Mouse (Mus musculus) liver, embryonic 15.5 days (tissue): Measurements from ENCODE around the gene Disp3. TPM values are rescaled to one million over a fixed set of nuclear protein-coding genes. Genes with fewer than 3 reads are reported as not detected.

Experiments
- ATAC-seq: fragments of 200-750 bp; cut with Nextera tagmentation; 2 replicates; pipeline ENCODE4 v1.8.0; 2017; ENCODE audit warnings: moderate number of reproducible peaks, mild to moderate bottlenecking, moderate library complexity; ENCODE audit not compliant: insufficient read depth
- H3K27ac ChIP-seq: fragments of 300-500 bp; sonication (generic); replicated peaks from 2 replicates; pipeline ENCODE4 v1.5.1; 2015; ENCODE audit warnings: mild to moderate bottlenecking, inconsistent platforms
- H3K27me3 ChIP-seq: fragments of 300-500 bp; sonication (generic); 2 replicates; pipeline ENCODE4 v1.6.1; 2015; ENCODE audit warnings: mild to moderate bottlenecking, inconsistent platforms
- H3K36me3 ChIP-seq: fragments of 300-500 bp; sonication (generic); replicated peaks from 2 replicates; pipeline ENCODE4 v1.6.1; 2015; ENCODE audit warnings: moderate library complexity, mild to moderate bottlenecking, inconsistent platforms
- H3K4me1 ChIP-seq: fragments of 300-500 bp; sonication (generic); replicated peaks from 2 replicates; pipeline ENCODE4 v1.6.1; 2015; ENCODE audit warnings: inconsistent platforms
- H3K4me2 ChIP-seq: fragments of 300-500 bp; sonication (generic); 2 replicates; pipeline ENCODE4 v1.6.1; 2015; ENCODE audit warnings: moderate library complexity, mild to moderate bottlenecking, inconsistent platforms
- H3K4me3 ChIP-seq: fragments of 300-500 bp; sonication (generic); replicated peaks from 2 replicates; pipeline ENCODE4 v1.5.1; 2015; ENCODE audit warnings: mild to moderate bottlenecking, inconsistent platforms
- H3K9ac ChIP-seq: fragments of 300-500 bp; sonication (generic); 2 replicates; pipeline ENCODE4 v1.6.1; 2015; ENCODE audit warnings: moderate library complexity, mild to moderate bottlenecking, inconsistent platforms
- H3K9me3 ChIP-seq: fragments of 300-500 bp; sonication (generic); replicated peaks from 2 replicates; pipeline ENCODE4 v1.6.1; 2016; ENCODE audit warnings: inconsistent platforms
- WGBS: fragments of 180-500 bp; shearing (Covaris S2); methylation state at CpG from one replicate; pipeline ENCODE4 v1.1.7; 2015; ENCODE audit warnings: mixed read lengths; ENCODE audit not compliant: insufficient replicate concordance; 5-methylcytosine and 5-hydroxymethylcytosine counted together
- polyA plus RNA-seq: library from polyadenylated mRNA; unstranded; fragments of >200 nt; fragmentation: Nextera tagmentation; extraction: Ambion mirVana; gene quantifications from 2 replicates; pipeline ENCODE4 v1.2.1, GENCODE M21; 2015

Disp3 gene
- polyA plus RNA-seq, 1 experiment from 2014 or later, result not detected

DNA sequence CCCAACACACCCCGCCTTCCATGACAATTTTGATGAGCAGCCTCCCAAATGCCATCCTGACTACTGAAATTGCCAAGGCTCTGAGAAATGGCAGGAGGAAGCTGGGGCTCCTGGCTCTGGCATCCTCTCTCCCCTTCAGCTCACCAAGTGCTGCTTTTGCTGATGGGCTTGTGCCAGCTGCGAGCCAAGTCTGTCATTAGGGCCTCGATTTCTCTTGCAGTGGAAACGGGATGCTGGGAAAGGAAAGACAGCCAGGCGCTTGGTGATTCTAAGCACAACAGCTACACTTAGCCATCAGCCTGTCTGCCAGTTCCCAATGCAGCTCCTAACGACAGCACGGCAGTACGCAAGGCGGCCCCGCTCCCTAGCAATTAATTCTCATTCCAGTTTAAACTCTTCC, 26.6 kb upstream of the Disp3 start:
- H3K4me2 ChIP-seq, result no peak overlapping the region
- H3K4me1 ChIP-seq, result no peaks in the 10 kb centered on the region
- H3K9me3 ChIP-seq, result no peaks in the 10 kb centered on the region
- no peak overlapping the region for H3K9ac ChIP-seq
- H3K27me3 ChIP-seq, result 0 out of 2 replicates have a peak, but pooled peaks cover 3% of the 10 kb centered on the region
- H3K36me3 ChIP-seq, result no peaks in the 10 kb centered on the region
- 61% methylated on average over 10 of the region's 10 CpGs for WGBS
- H3K27ac ChIP-seq, result no peak overlapping the region
- no peak for ATAC-seq
- H3K4me3 ChIP-seq, result no peak overlapping the region

DNA sequence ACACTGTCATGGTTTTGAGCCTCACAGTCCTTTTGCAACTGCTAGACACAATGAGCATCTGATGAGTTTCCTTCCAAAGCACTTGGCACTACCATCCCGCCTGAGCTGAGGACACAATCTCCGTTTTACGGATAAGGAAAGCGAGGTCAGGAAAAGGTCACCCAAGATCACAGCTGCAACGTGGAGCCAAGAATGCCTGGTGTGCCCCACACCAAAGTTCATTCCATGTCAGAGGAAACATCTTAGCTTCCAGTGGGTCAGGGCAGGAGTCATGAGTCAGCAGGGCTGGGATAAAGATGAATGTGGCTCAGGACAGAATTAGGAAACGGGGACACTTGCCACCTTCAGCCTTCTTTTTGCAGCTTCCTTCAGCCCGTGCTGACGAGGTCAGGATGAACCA, 25.8 kb upstream of the Disp3 start:
- no peak overlapping the region for H3K27ac ChIP-seq
- H3K4me2 ChIP-seq, result no peak overlapping the region
- no peak overlapping the region for H3K9ac ChIP-seq
- no peak overlapping the region for H3K4me3 ChIP-seq
- ATAC-seq, result no peak
- no peaks in the 10 kb centered on the region for H3K36me3 ChIP-seq
- no peaks in the 10 kb centered on the region for H3K9me3 ChIP-seq
- 0 out of 2 replicates have a peak, but pooled peaks cover 3% of the 10 kb centered on the region for H3K27me3 ChIP-seq
- WGBS, result 14% methylated on average over 8 of the region's 8 CpGs
- no peaks in the 10 kb centered on the region for H3K4me1 ChIP-seq

DNA sequence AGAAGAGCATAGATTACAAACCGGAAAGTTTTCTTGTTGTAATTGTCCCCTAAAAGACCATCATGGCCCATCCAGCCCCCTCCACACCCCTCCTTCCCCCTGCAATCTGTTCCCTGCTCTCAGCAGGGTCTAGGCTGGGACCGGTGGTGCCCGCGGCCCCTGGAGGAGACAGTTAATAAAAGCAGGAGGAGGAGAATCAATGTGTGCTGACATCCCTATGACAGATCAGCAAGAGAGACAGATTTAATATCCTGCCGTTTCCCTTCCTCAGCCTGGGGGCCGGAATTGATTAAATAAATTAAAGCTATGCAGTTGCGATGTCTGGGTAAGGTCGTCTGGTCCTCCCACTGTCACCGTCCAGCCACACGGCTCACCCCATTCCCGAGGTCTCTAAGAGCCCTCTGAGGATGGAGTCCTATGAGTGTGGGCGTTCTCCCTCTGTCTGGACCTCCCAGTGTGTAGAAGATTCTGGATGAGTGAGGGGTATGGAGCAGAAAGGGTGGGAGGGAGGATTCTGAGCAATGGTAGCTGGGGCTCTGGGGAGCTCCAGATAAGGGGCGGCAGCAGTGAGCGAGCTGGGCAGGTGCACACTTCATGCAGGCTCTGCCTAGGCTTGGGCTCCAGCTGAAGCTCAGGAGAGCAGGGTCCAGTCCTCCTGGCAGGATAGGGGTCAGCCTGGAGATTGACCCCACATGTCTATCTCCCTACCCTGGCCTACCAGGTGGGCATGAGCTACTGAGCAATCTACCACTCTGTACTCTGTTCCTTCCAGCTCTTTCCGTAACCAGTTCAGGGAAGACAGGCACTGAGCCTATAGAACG, 24.7 kb upstream of the Disp3 start:
- Histone ChIP-seq H3K9me3 (no peaks in the 10 kb centered on the region), H3K4me3 (no peak overlapping the region), H3K27me3 (0 out of 2 replicates have a peak, but pooled peaks cover 3% of the 10 kb centered on the region), H3K36me3 (no peaks in the 10 kb centered on the region), H3K4me2 (no peak overlapping the region), H3K4me1 (no peaks in the 10 kb centered on the region), H3K9ac (no peak overlapping the region), H3K27ac (no peak overlapping the region)
- ATAC-seq, result no peak
- WGBS, result 65% methylated on average over 16 of the region's 16 CpGs

DNA sequence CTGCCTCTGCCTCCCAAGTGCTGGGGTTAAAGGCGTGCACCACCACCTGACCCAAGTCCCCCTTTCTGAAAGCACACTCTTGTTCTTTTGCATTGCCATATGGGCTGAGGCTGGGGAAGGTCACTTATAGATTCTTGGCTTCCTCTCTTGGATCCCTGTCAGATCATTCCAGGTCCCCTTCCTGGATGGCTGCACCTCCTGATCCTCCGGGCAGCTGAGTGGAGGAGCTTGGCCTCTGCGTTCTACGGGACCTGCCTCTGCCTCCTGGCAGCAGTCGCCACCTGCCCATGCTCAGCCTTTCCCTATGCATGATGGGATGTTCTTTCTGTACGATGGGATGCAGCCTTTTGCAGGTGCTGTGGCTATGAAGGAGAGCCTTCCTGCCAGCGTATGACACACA, 23.1 kb upstream of the Disp3 start:
- no peak overlapping the region for H3K4me3 ChIP-seq
- 0 out of 2 replicates have a peak, but pooled peaks cover 4% of the 10 kb centered on the region for H3K4me1 ChIP-seq
- 64% methylated on average over 7 of the region's 7 CpGs for WGBS
- H3K27me3 ChIP-seq, result 0 out of 2 replicates have a peak, but pooled peaks cover 2% of the 10 kb centered on the region
- ATAC-seq, result no peak
- no peak overlapping the region for H3K27ac ChIP-seq
- no peak overlapping the region for H3K4me2 ChIP-seq
- no peaks in the 10 kb centered on the region for H3K36me3 ChIP-seq
- H3K9me3 ChIP-seq, result no peaks in the 10 kb centered on the region
- H3K9ac ChIP-seq, result no peak overlapping the region

DNA sequence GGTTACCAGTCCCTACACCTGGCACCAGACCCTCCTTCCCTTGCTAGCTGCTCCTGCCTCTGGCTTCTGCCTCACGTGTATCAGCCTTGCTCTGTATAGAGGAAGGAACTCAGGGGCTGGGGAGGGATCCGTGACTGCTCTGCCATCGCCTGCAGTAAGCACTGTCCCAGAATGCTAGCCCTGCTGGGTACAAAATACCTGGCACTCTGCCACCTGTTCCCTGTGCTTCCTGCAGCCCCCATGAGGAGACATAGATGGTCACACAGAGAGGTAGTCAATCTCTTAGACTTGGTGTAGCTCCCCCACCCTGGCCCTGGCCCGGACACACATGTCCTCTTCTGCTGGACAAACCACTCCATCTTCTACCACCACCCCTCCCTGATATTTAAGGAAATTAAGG, 22.4 kb upstream of the Disp3 start:
- Histone ChIP-seq H3K36me3 (no peaks in the 10 kb centered on the region), H3K4me3 (no peak overlapping the region), H3K27ac (no peak overlapping the region), H3K27me3 (no peaks in the 10 kb centered on the region), H3K9me3 (no peaks in the 10 kb centered on the region), H3K4me1 (0 out of 2 replicates have a peak, but pooled peaks cover 4% of the 10 kb centered on the region), H3K4me2 (no peak overlapping the region), H3K9ac (no peak overlapping the region)
- ATAC-seq, result no peak
- WGBS, result 43% methylated on average over 4 of the region's 4 CpGs

DNA sequence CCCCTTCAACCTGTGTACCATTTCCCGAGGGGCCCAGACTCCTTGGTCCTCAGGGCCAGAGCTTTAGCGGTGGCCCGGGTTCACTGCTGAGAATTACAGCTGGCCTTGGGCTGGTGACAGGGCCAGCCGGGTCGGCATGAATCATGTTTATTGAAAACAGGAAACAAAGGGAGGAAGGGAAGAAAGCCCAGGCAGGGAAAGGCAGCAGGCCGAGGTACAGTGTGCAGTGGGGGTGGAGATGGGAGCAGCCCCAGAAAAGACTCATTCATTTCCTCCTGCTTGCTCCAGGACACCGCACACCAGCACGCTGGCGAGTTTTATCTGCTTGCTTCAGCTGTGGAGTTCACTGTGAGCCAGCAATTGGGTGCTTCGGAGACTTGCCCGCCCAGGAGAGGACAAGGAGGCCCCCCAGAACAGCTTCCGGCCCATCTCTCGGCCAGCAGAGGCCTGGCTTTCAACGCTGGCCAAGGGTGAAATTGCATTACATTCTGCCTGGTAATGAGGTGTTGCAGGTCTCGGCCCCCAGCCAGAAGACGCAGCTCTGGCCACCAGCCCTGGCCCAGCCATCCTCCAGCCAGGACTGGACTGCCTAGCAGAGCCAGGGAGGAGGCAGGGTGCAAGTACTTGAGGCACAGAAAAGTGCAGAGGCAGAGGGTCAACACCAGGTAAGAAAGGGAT, 18.8 kb upstream of the Disp3 start:
- Histone ChIP-seq H3K9me3 (no peaks in the 10 kb centered on the region), H3K27me3 (no peaks in the 10 kb centered on the region), H3K4me2 (no peak overlapping the region), H3K36me3 (no peaks in the 10 kb centered on the region), H3K4me3 (no peak overlapping the region), H3K9ac (no peak overlapping the region), H3K4me1 (0 out of 2 replicates have a peak, but pooled peaks cover 4% of the 10 kb centered on the region), H3K27ac (no peak overlapping the region)
- peak; percentile 59 for ATAC-seq
- WGBS, result 9% methylated on average over 16 of the region's 16 CpGs

DNA sequence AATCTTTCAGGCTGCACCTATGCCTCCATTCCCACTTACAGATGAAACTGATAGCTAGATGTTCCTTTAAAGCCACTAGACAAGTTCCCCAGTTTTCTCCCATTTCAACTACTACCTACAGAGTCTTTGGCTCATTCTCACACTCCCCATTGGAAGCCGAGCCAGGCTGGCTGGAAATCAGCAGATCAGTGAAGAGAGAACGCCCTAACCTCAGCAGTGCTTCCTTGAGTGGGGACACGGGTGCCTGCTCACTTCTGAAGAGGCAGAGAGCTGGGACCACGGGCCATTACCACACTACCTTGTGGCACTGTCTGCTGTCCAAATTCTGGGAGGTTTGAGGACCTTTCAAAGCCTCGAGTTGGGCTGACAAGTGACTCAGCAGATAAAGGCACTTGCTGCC, 11.0 kb upstream of the Disp3 start:
- H3K9me3 ChIP-seq, result no peaks in the 10 kb centered on the region
- no peak overlapping the region for H3K4me3 ChIP-seq
- no peak for ATAC-seq
- H3K4me2 ChIP-seq, result no peak overlapping the region
- H3K27me3 ChIP-seq, result no peaks in the 10 kb centered on the region
- WGBS, result 30% methylated on average over 5 of the region's 5 CpGs
- H3K9ac ChIP-seq, result no peak overlapping the region
- H3K36me3 ChIP-seq, result no peaks in the 10 kb centered on the region
- no peak overlapping the region for H3K27ac ChIP-seq
- no peaks in the 10 kb centered on the region for H3K4me1 ChIP-seq

DNA sequence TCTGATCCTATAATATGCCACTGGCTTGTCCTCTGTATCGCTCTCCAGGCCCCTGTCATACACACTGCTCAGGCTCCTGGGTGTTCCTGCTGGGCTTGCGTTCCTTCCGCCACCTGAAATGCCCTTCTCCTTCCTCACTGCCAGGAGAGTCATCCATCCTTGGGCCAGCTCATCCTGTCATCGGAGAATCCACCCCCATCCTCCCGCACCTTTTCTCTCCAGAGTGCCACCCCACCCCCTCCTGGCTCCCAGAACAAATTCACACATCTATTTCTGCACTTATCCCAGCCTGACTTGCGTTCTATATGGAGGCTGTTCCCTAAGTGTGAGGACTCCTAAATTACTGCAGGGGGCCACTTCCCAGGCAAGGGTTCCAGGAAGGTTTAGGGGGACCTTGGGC, 9.9 kb upstream of the Disp3 start:
- no peaks in the 10 kb centered on the region for H3K9me3 ChIP-seq
- WGBS, result 43% methylated on average over 6 of the region's 6 CpGs
- H3K9ac ChIP-seq, result no peak overlapping the region
- H3K4me3 ChIP-seq, result no peak overlapping the region
- H3K27ac ChIP-seq, result no peak overlapping the region
- H3K4me1 ChIP-seq, result no peaks in the 10 kb centered on the region
- H3K36me3 ChIP-seq, result no peaks in the 10 kb centered on the region
- ATAC-seq, result no peak
- no peaks in the 10 kb centered on the region for H3K27me3 ChIP-seq
- no peak overlapping the region for H3K4me2 ChIP-seq

DNA sequence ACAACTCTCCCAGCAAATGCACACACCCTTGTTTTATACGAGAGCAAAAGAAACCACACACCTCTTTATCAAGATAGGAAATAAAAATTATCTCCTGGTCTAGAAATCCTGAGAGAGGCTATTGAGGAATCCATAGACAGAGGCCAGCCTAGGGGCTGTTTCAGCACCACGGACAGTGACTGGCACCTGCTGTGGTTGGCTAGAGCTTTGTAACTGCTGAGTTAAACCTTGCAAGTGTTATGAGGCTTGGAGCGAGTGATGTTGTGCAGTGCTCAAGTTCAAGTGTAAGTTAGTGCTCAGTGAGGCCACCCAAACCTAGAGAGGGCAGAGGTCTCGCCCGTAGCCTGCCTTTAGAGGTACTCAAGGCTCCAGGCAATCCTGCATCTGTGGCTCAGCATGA, 5.6 kb upstream of the Disp3 start:
- no peak overlapping the region for H3K9ac ChIP-seq
- no peaks in the 10 kb centered on the region for H3K36me3 ChIP-seq
- H3K4me2 ChIP-seq, result no peak overlapping the region
- H3K27ac ChIP-seq, result no peak overlapping the region
- H3K4me3 ChIP-seq, result no peak overlapping the region
- no peaks in the 10 kb centered on the region for H3K4me1 ChIP-seq
- ATAC-seq, result no peak
- no peaks in the 10 kb centered on the region for H3K9me3 ChIP-seq
- WGBS, result 11% methylated on average over 5 of the region's 5 CpGs
- peaks cover 9% of the 10 kb centered on the region for H3K27me3 ChIP-seq

DNA sequence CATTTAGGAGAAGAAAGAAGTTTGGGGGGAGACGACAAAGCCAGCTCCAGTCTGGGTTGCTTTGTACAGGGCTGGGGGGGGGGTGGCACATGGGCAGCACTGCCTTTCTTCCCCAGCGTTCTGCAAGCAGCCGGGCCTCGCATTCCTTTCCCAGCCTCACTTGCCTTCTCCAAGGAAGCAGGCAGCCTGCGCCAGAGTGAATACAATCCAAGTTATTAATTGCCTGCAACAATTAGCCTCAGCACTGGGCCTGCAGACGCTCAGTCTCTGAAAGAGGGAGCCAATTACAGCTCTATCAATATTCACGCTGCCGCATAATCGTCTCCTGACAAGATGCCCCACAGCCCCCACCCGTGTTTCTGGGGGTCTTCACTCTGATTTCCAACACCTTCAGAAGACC, 4.1 kb upstream of the Disp3 start:
- Histone ChIP-seq H3K27ac (no peak overlapping the region), H3K4me2 (no peak overlapping the region), H3K27me3 (peaks cover 23% of the 10 kb centered on the region), H3K9me3 (no peaks in the 10 kb centered on the region), H3K36me3 (no peaks in the 10 kb centered on the region), H3K4me1 (0 out of 2 replicates have a peak, but pooled peaks cover 6% of the 10 kb centered on the region), H3K4me3 (no peak overlapping the region), H3K9ac (no peak overlapping the region)
- 54% methylated on average over 10 of the region's 10 CpGs for WGBS
- ATAC-seq, result no peak

DNA sequence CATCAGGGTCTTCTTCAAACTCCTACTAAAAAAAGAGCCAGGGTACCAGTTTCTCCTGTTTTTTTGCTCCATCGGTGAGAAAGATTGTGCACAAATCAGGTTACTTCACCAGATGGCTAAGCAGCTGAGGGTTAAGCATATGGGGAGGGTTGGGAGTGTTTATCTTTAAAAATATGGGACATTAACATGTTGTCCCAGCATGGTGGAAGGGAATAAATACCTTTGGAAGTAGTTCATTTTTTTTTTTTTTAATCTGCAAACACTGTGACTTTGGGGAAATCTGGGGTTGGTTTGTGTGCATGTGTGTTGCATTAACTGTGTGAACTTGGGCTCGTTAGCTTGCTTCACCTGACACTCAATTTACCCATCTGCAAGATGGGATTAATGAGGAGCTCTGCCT, 3.3 kb upstream of the Disp3 start:
- Histone ChIP-seq H3K9me3 (no peaks in the 10 kb centered on the region), H3K27me3 (peaks cover 31% of the 10 kb centered on the region), H3K36me3 (no peaks in the 10 kb centered on the region), H3K4me3 (no peak overlapping the region), H3K4me1 (0 out of 2 replicates have a peak, but pooled peaks cover 6% of the 10 kb centered on the region), H3K9ac (no peak overlapping the region), H3K27ac (no peak overlapping the region), H3K4me2 (no peak overlapping the region)
- 31% methylated on average over 2 of the region's 2 CpGs for whole genome bisulfite sequencing
- no peak for ATAC-seq
